Mouse (Mus musculus) forebrain, embryonic 10.5 days (tissue): ENCODE data around the gene Grwd1. TPM values are rescaled to one million over a fixed set of nuclear protein-coding genes. Genes with fewer than 3 reads are reported as not detected.
"Not testable (repeated sequence)": the region's sequence is repeated elsewhere in the genome, so short reads cannot be mapped to it uniquely, and the experiment has no call there.

Experiments
- DNase-seq: peaks from one replicate; pipeline ENCODE4 v3.0.0-alpha.2; 2017; ENCODE audit warnings: low spot score; ENCODE audit errors: extremely low spot score
- H3K27ac ChIP-seq: fragments of 300-500 bp; sonication (generic); 2 replicates; pipeline ENCODE4 v1.5.1; 2016; ENCODE audit warnings: mild to moderate bottlenecking
- H3K27me3 ChIP-seq: fragments of 300-500 bp; sonication (generic); 2 replicates; pipeline ENCODE4 v1.6.1; 2016; ENCODE audit warnings: mild to moderate bottlenecking; ENCODE audit not compliant: poor library complexity, severe bottlenecking
- H3K36me3 ChIP-seq: fragments of 300-500 bp; sonication (generic); replicated peaks from 2 replicates; pipeline ENCODE4 v1.6.1; 2016; ENCODE audit warnings: mild to moderate bottlenecking, moderate library complexity
- H3K4me1 ChIP-seq: fragments of 300-500 bp; sonication (generic); 2 replicates; pipeline ENCODE4 v1.6.1; 2016
- H3K4me3 ChIP-seq: fragments of 300-500 bp; sonication (generic); 2 replicates; pipeline ENCODE4 v1.5.1; 2016; ENCODE audit warnings: mild to moderate bottlenecking, moderate library complexity
- H3K9me3 ChIP-seq: fragments of 300-500 bp; sonication (generic); 2 replicates; pipeline ENCODE4 v1.6.1; 2016; ENCODE audit warnings: mild to moderate bottlenecking, moderate library complexity
- WGBS: fragments of 180-500 bp; shearing (Covaris S2); methylation state at CpG from one replicate; pipeline ENCODE4 v1.1.7; 2016; 5-methylcytosine and 5-hydroxymethylcytosine counted together
- polyA plus RNA-seq: library from polyadenylated mRNA; unstranded; fragments of >200 nt; fragmentation: Nextera tagmentation; extraction: Ambion mirVana; gene quantifications from 2 replicates; pipeline ENCODE4 v1.2.1, GENCODE M21; 2016

Grwd1 gene
- 132 and 137 TPM in 2 replicates for polyA plus RNA-seq

DNA sequence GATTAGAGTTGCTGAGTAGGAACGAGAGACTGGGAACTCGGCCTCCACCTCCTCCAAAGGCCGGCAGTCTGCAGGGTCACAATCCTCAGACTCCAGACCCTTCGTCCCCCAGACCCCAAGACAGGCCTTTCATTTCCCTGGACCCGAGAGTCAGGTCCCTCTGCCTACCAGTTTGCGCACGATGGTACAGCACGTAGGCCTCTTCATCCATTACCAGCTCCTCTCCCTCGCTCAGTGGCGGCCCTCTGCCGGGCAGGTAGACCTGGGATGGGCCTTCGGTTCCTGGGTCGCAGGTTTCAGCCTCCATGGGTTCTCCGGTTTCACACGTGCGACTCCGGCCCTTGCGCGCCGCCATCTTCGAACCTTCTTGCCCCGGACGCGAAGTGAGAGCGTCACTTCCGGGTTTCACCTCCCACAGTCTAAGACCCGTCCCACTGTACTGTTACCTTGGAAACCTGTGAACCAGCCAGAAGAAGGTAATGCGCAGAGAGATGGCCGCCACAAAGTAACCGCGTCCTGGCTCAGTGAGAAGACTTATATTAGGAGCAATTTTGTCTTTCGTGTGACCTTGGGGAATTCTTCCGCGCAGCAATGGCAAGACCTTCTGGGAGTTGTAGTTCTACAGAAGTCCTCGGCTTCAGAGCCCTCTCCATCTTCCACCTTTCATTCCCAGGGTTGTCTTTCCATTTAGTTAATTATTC lies at the start of gene Grwd1:
Gene Grwd1, minus strand, starts transcription at position 518 of the 701 bp plus-strand sequence.
- Histone ChIP-seq H3K36me3 (peaks cover 44% of the 10 kb centered on the region), H3K27ac (peak within 1 kb of the TSS; percentile 88)
- WGBS, result under 1% methylated on average over 35 of the region's 35 CpGs

GRCm38 (mm10) chr7:45880531-45880930 lies 49.8 kb upstream of the Grwd1 start:
- no peaks in the 10 kb centered on the region for H3K4me1 ChIP-seq
- H3K27ac ChIP-seq, result no peak overlapping the region
- no peak for DNase-seq
- H3K36me3 ChIP-seq, result peaks cover 100% of the 10 kb centered on the region
- no peak overlapping the region for H3K4me3 ChIP-seq
- WGBS, result 96% methylated on average over 4 of the region's 4 CpGs
- 0 out of 2 replicates have a peak, but pooled peaks cover 2% of the 10 kb centered on the region for H3K9me3 ChIP-seq
- H3K27me3 ChIP-seq, result no peaks in the 10 kb centered on the region

More for the DNA sequence above, at the start of gene Grwd1:
- no peaks in the 10 kb centered on the region for H3K9me3 ChIP-seq
- H3K27me3 ChIP-seq, result peaks cover 47% of the 10 kb centered on the region
- peak; percentile 90 for DNase-seq
- H3K4me3 ChIP-seq, result peak within 1 kb of the TSS; percentile 98
- peaks cover 46% of the 10 kb centered on the region for H3K4me1 ChIP-seq

DNA sequence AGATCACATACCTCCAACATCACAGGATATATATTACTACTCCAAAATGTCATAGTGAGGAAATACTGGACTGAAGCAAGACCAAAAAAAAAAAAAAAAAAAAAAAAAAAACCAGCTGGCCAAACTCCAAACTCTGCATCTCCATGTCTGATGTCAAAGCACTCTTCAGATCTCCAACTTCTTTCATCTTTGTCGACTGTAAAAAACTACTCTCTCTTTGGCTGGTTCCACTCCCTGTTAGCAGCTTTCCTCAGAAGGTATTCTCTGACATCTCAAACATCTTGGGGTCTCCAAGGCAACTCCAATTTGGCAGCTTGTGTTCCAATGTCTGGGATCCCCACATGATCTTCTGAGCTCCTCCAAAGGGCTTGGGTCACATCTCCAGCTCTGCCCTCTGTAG lies 47.5 kb upstream of the Grwd1 start, which contains the start of gene Grin2d:
Gene Grin2d, minus strand, starts transcription at position 101 of the 400 bp plus-strand sequence.
- 93% methylated on average over 1 of the region's 1 CpGs for WGBS
- H3K4me3 ChIP-seq, H3K27me3 ChIP-seq, DNase-seq, H3K27ac ChIP-seq, H3K9me3 ChIP-seq: not testable (repeated sequence)
- H3K36me3 ChIP-seq, result peaks cover 95% of the 10 kb centered on the region
- H3K4me1 ChIP-seq, result peaks cover 18% of the 10 kb centered on the region

DNA sequence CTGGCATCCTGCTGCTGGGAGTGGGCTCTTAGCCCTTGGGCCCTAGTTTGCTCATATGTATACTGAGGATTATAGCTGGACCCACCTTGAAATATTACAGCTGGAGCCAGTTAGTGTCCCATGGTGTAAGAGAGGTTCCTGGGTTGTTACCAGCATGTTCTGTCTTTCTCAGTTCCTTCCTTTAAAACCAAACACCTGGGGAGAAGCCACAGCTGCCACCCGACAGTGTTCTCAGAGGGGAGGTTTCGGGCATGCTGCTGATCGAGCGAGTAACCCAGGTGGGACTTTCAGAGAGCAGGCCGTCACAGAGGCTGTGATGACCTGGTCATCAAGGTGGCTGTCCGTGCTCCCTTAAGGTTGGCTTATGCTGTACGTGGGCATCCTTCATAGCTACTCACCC lies 46.2 kb upstream of the Grwd1 start:
- peaks cover 19% of the 10 kb centered on the region for H3K4me1 ChIP-seq
- WGBS, result 95% methylated on average over 7 of the region's 7 CpGs
- no peak for DNase-seq
- H3K4me3 ChIP-seq, result no peak overlapping the region
- peaks cover 5% of the 10 kb centered on the region for H3K27me3 ChIP-seq
- 0 out of 2 replicates have a peak, but pooled peaks cover 2% of the 10 kb centered on the region for H3K9me3 ChIP-seq
- peaks cover 81% of the 10 kb centered on the region for H3K36me3 ChIP-seq
- no peak overlapping the region for H3K27ac ChIP-seq

- peaks cover 45% of the 10 kb centered on the region for H3K36me3 ChIP-seq
- peaks cover 41% of the 10 kb centered on the region for H3K27me3 ChIP-seq
- H3K4me1 ChIP-seq, result peaks cover 47% of the 10 kb centered on the region
- peak overlapping the region; percentile 95 for H3K27ac ChIP-seq
- 4% methylated on average over 28 of the region's 28 CpGs for WGBS
- peak; percentile 54 for DNase-seq
- no peaks in the 10 kb centered on the region for H3K9me3 ChIP-seq
- peak overlapping the region; percentile 88 for H3K4me3 ChIP-seq
Measured at GRCm38 (mm10) chr7:45873061-45873947, 42.6 kb upstream of the Grwd1 start.

DNA sequence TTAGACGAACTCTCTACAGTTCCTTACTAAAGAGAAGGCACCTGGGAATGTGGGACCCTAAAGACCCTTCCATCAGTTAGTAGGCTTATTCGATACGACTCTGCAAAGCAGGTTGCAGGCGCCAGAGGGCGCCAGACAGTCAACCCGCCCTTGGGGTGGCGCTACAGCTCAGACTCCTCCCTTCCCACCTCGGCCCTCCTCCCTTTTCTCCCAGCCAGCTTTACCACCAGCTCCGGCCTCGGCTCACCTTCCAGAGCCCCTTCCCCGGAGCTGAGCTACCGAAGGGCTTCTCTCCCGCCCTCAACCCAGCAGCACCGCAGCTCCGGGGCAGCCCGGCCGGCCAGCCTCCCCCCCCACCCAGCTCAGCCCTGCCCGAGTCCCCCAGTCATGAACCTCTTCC lies 41.9 kb upstream of the Grwd1 start, which contains the start of gene Kdelr1:
Gene Kdelr1, plus strand, starts transcription at position 149 of the 400 bp plus-strand sequence.
- peaks cover 38% of the 10 kb centered on the region for H3K36me3 ChIP-seq
- peaks cover 48% of the 10 kb centered on the region for H3K27me3 ChIP-seq
- peak; percentile 88 for DNase-seq
- no peaks in the 10 kb centered on the region for H3K9me3 ChIP-seq
- peaks cover 54% of the 10 kb centered on the region for H3K4me1 ChIP-seq
- WGBS, result under 1% methylated on average over 18 of the region's 18 CpGs
- peak within 1 kb of the TSS; percentile 95 for H3K27ac ChIP-seq
- H3K4me3 ChIP-seq, result peak within 1 kb of the TSS; percentile 88

GRCm38 (mm10) chr7:45870282-45871058 lies 39.7 kb upstream of the Grwd1 start:
- H3K27ac ChIP-seq, result peak overlapping the region; percentile 45
- DNase-seq, result no peak
- peaks cover 69% of the 10 kb centered on the region for H3K27me3 ChIP-seq

GRCm38 (mm10) chr7:45869787-45870186 lies 39.0 kb upstream of the Grwd1 start:
- WGBS, result 4% methylated on average over 14 of the region's 14 CpGs
- Histone ChIP-seq H3K27ac (peak overlapping the region; percentile 45), H3K27me3 (peaks cover 76% of the 10 kb centered on the region), H3K4me1 (peaks cover 72% of the 10 kb centered on the region), H3K4me3 (peak overlapping the region; percentile 47), H3K9me3 (no peaks in the 10 kb centered on the region), H3K36me3 (peaks cover 10% of the 10 kb centered on the region)
- DNase-seq, result no peak

More at GRCm38 (mm10) chr7:45870282-45871058, 39.7 kb upstream of the Grwd1 start:
- peaks cover 17% of the 10 kb centered on the region for H3K36me3 ChIP-seq
- peaks cover 74% of the 10 kb centered on the region for H3K4me1 ChIP-seq
- peak overlapping the region; percentile 47 for H3K4me3 ChIP-seq
- 3% methylated on average over 30 of the region's 30 CpGs for WGBS
- H3K9me3 ChIP-seq, result no peaks in the 10 kb centered on the region

- 0 out of 2 replicates have a peak overlapping the region, but pooled peaks have one; percentile 45 for H3K27ac ChIP-seq
- H3K4me3 ChIP-seq, result peak overlapping the region; percentile 47
- no peaks in the 10 kb centered on the region for H3K9me3 ChIP-seq
- peaks cover 4% of the 10 kb centered on the region for H3K36me3 ChIP-seq
- no peak for DNase-seq
- WGBS, result 17% methylated on average over 8 of the region's 8 CpGs
- peaks cover 82% of the 10 kb centered on the region for H3K27me3 ChIP-seq
- H3K4me1 ChIP-seq, result peaks cover 66% of the 10 kb centered on the region
Measured at GRCm38 (mm10) chr7:45869107-45869670, 38.4 kb upstream of the Grwd1 start.

GRCm38 (mm10) chr7:45867871-45868270 lies 37.1 kb upstream of the Grwd1 start:
- Histone ChIP-seq H3K27me3 (peaks cover 85% of the 10 kb centered on the region), H3K27ac (no peak overlapping the region), H3K4me3 (peak overlapping the region; percentile 11; the same call in 1 of the 2 replicates), H3K9me3 (no peaks in the 10 kb centered on the region), H3K36me3 (no peaks in the 10 kb centered on the region), H3K4me1 (peaks cover 55% of the 10 kb centered on the region)
- DNase-seq, result no peak
- whole genome bisulfite sequencing, result 10% methylated on average over 2 of the region's 2 CpGs

DNA sequence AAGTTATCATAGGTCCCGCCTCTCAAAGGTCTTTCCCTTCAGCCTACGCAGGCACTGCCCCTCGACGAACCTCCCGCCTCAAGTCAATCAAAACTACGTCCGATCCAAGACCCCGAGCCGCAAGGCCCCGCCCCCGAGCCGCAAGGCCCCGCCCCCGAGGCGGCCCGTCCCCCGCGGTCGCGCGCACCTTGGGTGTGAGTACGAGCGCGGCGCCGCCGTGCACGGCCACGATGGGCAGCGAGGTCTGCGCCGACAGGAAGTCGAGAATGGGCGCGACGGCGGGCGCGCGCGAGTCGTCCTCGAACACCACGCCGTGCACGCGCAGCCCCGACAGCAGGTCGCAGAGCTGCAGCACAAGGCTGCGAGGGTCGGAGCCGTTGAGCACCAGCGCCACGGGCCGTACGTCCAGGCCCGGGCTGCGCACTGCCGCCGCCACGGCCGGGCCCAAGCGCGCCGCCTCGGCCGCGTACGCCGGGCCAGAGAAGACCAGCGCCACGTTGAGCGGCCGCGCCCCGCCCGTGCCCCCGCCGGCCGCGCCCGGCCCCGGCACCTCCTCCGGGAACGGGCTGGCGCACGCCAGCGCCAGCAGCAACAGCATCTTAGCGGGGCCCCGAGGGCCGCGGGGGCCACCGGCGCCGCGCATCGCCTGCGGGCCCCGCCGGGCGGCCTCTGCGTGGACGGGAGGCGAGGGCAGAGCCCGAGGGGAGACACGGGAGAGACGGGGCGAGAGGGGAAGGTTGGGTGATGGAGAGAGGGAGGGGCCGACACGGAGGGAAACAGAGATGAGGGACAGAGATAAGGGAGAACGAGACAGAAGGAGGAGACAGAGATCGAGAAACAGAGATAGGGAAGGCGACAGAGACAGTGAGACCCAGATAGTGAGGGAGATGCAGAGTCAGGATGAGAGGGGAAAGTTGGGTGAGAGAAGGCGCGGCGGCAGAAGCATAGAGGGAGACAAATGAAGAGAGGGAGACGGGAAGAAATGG lies 35.5 kb upstream of the Grwd1 start:
- WGBS, result 1% methylated on average over 110 of the region's 117 CpGs
- peaks cover 61% of the 10 kb centered on the region for H3K4me1 ChIP-seq

More for the DNA sequence above, 35.5 kb upstream of the Grwd1 start:
- Histone ChIP-seq H3K9me3 (no peaks in the 10 kb centered on the region), H3K27ac (peak overlapping the region; percentile 89), H3K4me3 (peak overlapping the region; percentile 72), H3K27me3 (peaks cover 89% of the 10 kb centered on the region), H3K36me3 (no peaks in the 10 kb centered on the region)
- DNase-seq, result peak; percentile 88
